Mouse (Mus musculus): ENCODE results near the gene Padi2. TPM values are rescaled to one million over a fixed set of nuclear protein-coding genes. Genes with fewer than 3 reads are reported as not detected.

Padi2 gene
- polyA plus RNA-seq, 2 experiments, result 1.0 to 1.8 TPM

DNA sequence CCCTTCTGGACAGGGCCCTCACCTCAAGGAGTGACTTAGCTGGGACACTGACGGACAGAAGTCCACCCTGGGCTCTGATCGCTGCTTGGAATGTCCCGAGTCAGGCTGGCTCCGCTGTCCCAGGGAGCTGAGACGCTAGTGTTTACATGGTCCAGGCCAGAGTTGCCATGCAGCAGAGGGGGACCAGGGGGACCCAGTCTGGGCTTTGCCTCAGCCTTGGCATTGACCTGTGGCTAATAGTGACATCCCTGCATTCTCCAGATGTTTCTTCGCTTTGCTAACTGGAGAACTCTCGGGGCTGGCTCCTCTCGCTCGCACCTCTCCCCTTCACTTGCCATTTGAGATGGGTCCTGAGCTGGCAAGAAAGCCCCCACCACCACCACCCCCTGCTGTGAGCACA is 22.2 kb downstream of the Padi2 start:
- Histone ChIP-seq H3K36me3 (replicated peaks; ENCODE audit: control insufficient read depth, insufficient read depth, low read depth) (no peaks in the 10 kb centered on the region), H3K27me3 (ENCODE audit: control insufficient read depth, insufficient read depth, low read length) (no peaks in the 10 kb centered on the region), H3K4me1 (replicated peaks; ENCODE audit: control insufficient read depth in 2 of 2, insufficient read depth in 2 of 2, low read length in 1 of 2) (no peaks in the 10 kb centered on the region), H3K27ac (no peak overlapping the region), H3K9ac (replicated peaks) (no peak overlapping the region), H3K4me2 (ENCODE audit: low read depth) (no peak overlapping the region), H3K9me3 (ENCODE audit: control insufficient read depth, low read length) (no peaks in the 10 kb centered on the region), H3K4me3 (ENCODE audit: insufficient read depth in 1 of 2, low read depth in 2 of 2, low read length in 2 of 2) (no peak overlapping the region)
- ATAC-seq (ENCODE audit: insufficient read depth), result no peak
- WGBS (ENCODE audit: insufficient replicate concordance), result 70% methylated on average over 9 of the region's 9 CpGs
- no peak for TF ChIP-seq CTCF (IDR thresholded peaks at IDR 0.05; ENCODE audit: low read depth)
- no peak for TF ChIP-seq EP300 (IDR thresholded peaks at IDR 0.05; ENCODE audit: low read depth)
- no peak for DNase-seq (ENCODE audit: low read depth in 3 of 3, low spot score in 3 of 3)

DNA sequence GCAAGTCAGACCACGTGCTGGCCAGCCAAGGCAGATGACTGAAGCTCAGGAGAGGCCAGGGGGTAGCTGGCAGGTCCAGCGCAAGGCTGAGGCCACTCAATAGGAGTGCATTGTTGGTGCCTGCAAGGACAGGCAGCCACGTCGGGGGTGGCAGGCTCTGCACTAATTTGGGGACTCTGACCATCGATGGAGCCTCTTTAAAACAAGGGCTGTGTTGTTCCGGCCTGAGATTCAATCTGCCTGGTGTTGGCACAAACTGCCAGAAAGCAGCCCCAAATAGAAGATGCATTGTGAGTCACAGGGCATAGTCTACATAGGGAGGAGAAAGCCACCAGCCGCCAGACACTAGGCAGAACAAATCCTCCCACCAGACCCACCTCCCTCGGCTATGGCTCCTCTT is 23.6 kb downstream of the Padi2 start:
- Histone ChIP-seq H3K36me3 (replicated peaks; ENCODE audit: control insufficient read depth, insufficient read depth, low read depth) (no peaks in the 10 kb centered on the region), H3K9ac (replicated peaks) (no peak overlapping the region), H3K27me3 (ENCODE audit: control insufficient read depth, insufficient read depth, low read length) (no peaks in the 10 kb centered on the region), H3K9me3 (ENCODE audit: control insufficient read depth, low read length) (no peaks in the 10 kb centered on the region), H3K4me2 (ENCODE audit: low read depth) (no peak overlapping the region), H3K4me3 (ENCODE audit: insufficient read depth in 1 of 2, low read depth in 2 of 2, low read length in 2 of 2) (no peak overlapping the region), H3K4me1 (replicated peaks; ENCODE audit: control insufficient read depth in 2 of 2, insufficient read depth in 2 of 2, low read length in 1 of 2) (no peaks in the 10 kb centered on the region), H3K27ac (no peak overlapping the region)
- TF ChIP-seq CTCF (IDR thresholded peaks at IDR 0.05; ENCODE audit: low read depth) (no peak), EP300 (IDR thresholded peaks at IDR 0.05; ENCODE audit: low read depth) (no peak)
- no peak for ATAC-seq (ENCODE audit: insufficient read depth)
- 67% methylated on average over 8 of the region's 8 CpGs for WGBS (ENCODE audit: insufficient replicate concordance)
- no peak for DNase-seq (ENCODE audit: low read depth in 3 of 3, low spot score in 3 of 3)

DNA sequence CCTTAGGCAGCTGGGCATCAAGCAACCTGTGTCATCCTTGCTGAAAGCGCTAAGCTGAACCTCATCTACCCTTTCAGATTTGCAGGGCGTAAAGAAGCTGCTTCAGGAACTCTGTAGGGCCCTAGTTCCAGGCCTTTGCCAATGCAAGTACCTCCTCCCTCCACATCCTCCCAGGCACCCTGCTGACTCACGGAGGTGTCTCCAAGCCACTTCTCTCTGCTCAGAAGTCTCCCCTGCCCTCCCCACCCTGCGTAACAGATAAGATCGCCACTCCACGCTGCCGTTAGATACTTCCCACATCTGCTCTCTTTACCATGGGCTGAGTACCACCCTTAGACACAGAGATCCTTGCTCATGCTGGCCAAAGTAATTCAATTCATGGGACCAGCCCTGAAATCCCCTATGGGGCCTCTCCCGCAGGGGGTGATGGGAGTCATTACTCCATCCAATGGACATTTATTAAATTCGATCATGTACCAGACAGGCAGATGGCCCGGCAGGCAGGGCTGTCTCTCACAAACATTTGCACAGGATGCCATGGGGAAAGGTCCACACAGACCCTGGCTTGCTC is 24.8 kb downstream of the Padi2 start:
- H3K4me2 ChIP-seq (ENCODE audit: low read depth), result no peak overlapping the region
- no peak for DNase-seq (ENCODE audit: low read depth in 3 of 3, low spot score in 3 of 3)
- H3K36me3 ChIP-seq (replicated peaks; ENCODE audit: control insufficient read depth, insufficient read depth, low read depth), result no peaks in the 10 kb centered on the region
- no peaks in the 10 kb centered on the region for H3K4me1 ChIP-seq (replicated peaks; ENCODE audit: control insufficient read depth in 2 of 2, insufficient read depth in 2 of 2, low read length in 1 of 2)
- H3K4me3 ChIP-seq (ENCODE audit: insufficient read depth in 1 of 2, low read depth in 2 of 2, low read length in 2 of 2), result no peak overlapping the region
- H3K9ac ChIP-seq (replicated peaks), result no peak overlapping the region
- no peaks in the 10 kb centered on the region for H3K27me3 ChIP-seq (ENCODE audit: control insufficient read depth, insufficient read depth, low read length)
- TF ChIP-seq CTCF (IDR thresholded peaks at IDR 0.05; ENCODE audit: low read depth) (no peak), EP300 (IDR thresholded peaks at IDR 0.05; ENCODE audit: low read depth) (no peak)
- ATAC-seq (ENCODE audit: insufficient read depth), result no peak
- H3K27ac ChIP-seq, result no peak overlapping the region
- H3K9me3 ChIP-seq (ENCODE audit: control insufficient read depth, low read length), result no peaks in the 10 kb centered on the region
- WGBS (ENCODE audit: insufficient replicate concordance), result 27% methylated on average over 10 of the region's 10 CpGs

DNA sequence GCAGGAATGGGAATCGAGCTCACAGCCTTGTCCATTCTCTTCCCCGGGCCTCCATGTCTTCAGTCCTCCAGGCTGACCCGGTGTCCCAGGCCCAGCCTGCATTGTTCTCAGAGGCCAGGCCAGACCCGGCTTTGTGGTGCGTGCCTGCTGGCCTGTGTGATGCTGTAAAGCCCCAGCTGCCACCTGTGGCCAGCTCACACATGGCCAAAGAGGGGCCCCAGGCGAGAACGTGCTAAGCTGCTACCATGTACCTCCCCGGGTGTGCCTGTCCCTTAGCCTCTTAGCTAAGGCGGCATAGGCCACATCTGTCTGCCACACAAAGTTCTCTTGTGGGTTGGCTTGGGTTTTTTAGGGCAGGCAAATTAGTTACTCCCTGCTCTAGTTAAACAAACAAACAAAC is 29.5 kb downstream of the Padi2 start:
- Histone ChIP-seq H3K4me3 (ENCODE audit: insufficient read depth in 1 of 2, low read depth in 2 of 2, low read length in 2 of 2) (no peak overlapping the region), H3K27ac (no peak overlapping the region), H3K27me3 (ENCODE audit: control insufficient read depth, insufficient read depth, low read length) (no peaks in the 10 kb centered on the region), H3K4me1 (replicated peaks; ENCODE audit: control insufficient read depth in 2 of 2, insufficient read depth in 2 of 2, low read length in 1 of 2) (no peaks in the 10 kb centered on the region), H3K36me3 (replicated peaks; ENCODE audit: control insufficient read depth, insufficient read depth, low read depth) (no peaks in the 10 kb centered on the region), H3K9ac (replicated peaks) (no peak overlapping the region), H3K4me2 (ENCODE audit: low read depth) (no peak overlapping the region), H3K9me3 (ENCODE audit: control insufficient read depth, low read length) (no peaks in the 10 kb centered on the region; the same call in 1 of the 2 replicates)
- ATAC-seq (ENCODE audit: insufficient read depth) (no peak), DNase-seq (ENCODE audit: low read depth in 3 of 3, low spot score in 3 of 3) (no peak)
- TF ChIP-seq EP300 (IDR thresholded peaks at IDR 0.05; ENCODE audit: low read depth) (no peak), CTCF (IDR thresholded peaks at IDR 0.05; ENCODE audit: low read depth) (no peak)
- 69% methylated on average over 9 of the region's 9 CpGs for WGBS (ENCODE audit: insufficient replicate concordance)

DNA sequence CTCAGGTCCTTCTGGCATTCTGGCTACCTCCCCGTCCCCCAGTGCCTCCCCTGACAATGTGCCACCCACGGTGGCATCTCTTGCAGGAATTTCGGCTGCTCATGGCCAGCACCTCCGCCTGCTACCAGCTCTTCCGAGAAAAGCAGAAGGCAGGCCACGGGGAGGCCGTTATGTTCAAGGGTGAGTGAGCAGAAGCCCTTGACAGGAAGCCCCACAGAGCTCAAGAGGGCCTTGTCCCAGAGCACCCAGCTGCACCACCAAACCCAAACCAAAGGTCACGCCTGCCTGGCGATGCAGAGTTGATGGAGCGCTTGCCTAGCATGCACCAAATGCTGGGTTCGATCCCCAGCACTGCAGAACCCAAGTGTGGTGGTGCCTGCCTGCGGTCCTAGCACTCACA is 38.2 kb downstream of the Padi2 start:
- H3K36me3 ChIP-seq (replicated peaks; ENCODE audit: control insufficient read depth, insufficient read depth, low read depth), result no peaks in the 10 kb centered on the region
- no peak overlapping the region for H3K4me2 ChIP-seq (ENCODE audit: low read depth)
- H3K27me3 ChIP-seq (ENCODE audit: control insufficient read depth, insufficient read depth, low read length), result no peaks in the 10 kb centered on the region
- ATAC-seq (ENCODE audit: insufficient read depth) (no peak), DNase-seq (ENCODE audit: low read depth in 3 of 3, low spot score in 3 of 3) (no peak)
- no peak overlapping the region for H3K4me3 ChIP-seq (ENCODE audit: insufficient read depth in 1 of 2, low read depth in 2 of 2, low read length in 2 of 2)
- H3K9ac ChIP-seq (replicated peaks), result no peak overlapping the region
- 63% methylated on average over 12 of the region's 12 CpGs for WGBS (ENCODE audit: insufficient replicate concordance)
- H3K4me1 ChIP-seq (replicated peaks; ENCODE audit: control insufficient read depth in 2 of 2, insufficient read depth in 2 of 2, low read length in 1 of 2), result no peaks in the 10 kb centered on the region
- no peaks in the 10 kb centered on the region for H3K9me3 ChIP-seq (ENCODE audit: control insufficient read depth, low read length)
- H3K27ac ChIP-seq, result no peak overlapping the region
- no peak for TF ChIP-seq CTCF (IDR thresholded peaks at IDR 0.05; ENCODE audit: low read depth)
- TF ChIP-seq EP300 (IDR thresholded peaks at IDR 0.05; ENCODE audit: low read depth), result no peak

Data from liver, embryonic 14.5 days (tissue).